Mouse (Mus musculus) CD4-positive, CD25-positive, alpha-beta regulatory T cell, adult 2 months (primary cell): ENCODE results near the gene Apln.
A peak's percentile ranks its signal among the peaks of the same experiment; 100 is the strongest.

Source experiments
- DNase-seq: peaks from one replicate; pipeline ENCODE4 v3.0.0-alpha.2; 2012; ENCODE audit warnings: low read depth, low spot score

Gene Apln

DNA sequence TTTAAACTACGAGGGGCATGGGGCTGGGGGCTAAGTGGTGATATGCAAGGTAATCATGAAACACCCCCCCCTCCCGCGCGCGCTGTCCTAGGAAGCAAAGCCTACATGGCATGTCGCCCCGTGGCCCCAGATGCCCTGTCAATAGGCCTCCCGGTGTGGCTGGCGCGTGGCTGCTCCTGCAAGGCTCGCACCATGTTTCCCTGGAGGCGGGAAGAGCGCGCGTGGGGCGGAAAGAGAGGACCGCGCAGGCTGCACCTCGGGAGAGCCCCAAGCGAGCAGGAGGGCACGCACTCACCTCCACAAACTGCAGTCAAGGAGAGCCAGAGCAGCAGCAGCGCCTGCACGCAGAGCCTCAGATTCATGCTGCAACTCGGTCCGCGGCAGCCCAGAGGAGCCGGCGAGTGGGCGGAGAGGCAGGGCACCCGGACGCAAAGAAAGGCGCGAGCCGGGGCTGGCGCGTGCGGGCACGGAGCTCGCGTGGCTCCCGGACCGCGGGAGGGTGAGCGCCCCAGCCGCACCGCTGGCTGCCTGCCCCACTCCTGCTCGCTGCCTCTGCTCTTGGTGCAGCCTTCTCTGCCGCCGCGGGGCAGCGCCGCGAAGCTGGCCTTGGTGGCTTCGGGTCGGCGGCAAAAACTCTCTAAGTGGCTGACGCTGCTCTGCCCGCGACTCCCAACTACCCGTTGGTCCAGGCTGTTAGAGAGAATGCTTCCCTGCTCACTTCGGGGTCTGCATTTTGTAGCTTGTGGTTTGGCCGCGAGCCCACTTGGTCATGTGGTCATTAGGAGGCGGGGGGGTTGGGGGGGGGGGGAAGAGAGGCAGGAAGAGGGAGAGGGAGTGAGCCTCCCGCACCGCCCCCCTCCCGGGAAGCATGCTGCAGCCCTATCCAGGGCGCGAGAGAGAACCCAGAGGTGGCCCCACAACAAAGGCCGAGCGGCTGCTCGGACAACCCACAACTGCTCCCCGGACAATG, at the start of gene Apln:
Gene Apln (minus strand): TSS at position 710 of the 970 bp plus-strand sequence.
- DNase-seq = peak; percentile 26

DNA sequence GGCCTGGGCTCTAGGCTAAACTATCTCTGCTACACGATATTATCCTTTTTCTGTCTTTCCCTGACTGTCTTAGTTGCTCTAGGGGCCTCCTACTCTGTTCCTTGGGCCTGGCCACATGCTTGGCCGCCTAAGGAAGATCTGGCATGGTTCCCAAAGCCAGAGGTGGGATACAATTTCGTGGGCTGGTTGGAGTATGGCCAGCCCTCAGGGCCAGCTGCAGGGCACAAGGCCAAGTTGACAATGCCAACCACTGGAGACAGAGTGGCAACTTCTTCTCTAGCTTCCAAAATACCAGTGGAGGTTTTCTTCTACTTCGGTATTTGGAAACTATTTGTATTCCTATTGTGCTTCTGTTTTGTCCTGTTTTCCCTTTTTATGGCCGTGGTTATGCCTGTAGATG, 47.7 kb upstream of the Apln start:
- no peak for DNase-seq

DNA sequence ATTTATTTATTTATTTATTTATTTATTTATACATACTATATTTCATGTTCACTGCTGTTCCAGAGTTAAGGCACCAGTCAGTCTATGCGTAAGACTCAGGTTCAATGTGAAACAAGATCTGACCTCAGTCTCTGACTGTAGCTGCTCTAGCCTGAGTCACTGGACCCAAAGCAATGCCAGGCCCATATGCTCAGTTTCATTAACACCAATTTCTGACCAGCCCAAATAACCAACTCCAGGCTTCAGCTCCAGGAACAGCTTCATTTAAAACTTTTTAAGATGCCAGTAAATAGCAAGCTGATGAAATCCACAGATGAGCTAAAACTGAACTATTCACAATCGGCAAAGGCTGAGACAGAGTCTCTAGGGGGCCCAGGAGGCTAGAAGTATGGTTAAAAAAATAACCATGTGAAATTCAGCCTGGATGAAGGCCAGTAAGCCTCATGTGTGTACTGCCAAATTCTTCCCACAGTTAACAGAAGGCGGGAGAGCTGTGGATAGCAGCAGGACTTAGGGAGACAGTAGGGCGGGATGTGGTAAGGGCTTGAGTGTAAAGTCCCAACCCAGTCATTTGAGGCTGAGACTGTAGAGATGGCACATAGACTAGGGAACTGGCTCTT, 42.3 kb upstream of the Apln start:
- no peak for DNase-seq

DNA sequence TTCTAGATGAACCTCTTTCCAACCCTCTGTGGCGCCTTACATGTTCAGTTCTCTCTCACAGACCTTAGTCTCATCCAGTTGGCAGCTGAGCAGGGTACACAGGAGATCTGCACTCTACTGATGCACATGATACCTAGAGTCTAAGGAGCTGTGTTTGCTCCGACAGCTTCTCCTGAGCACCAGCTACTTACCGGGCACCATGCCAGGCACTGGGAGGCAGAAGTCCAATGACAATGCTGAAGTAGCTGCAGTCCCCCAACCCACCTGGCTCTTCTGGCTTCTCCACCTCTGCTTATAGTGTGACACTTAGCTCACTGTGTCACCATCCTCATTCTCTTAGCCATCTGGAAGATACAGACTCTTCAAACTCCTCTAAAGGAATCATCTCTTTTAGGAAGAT, 40.0 kb upstream of the Apln start:
- no peak for DNase-seq

DNA sequence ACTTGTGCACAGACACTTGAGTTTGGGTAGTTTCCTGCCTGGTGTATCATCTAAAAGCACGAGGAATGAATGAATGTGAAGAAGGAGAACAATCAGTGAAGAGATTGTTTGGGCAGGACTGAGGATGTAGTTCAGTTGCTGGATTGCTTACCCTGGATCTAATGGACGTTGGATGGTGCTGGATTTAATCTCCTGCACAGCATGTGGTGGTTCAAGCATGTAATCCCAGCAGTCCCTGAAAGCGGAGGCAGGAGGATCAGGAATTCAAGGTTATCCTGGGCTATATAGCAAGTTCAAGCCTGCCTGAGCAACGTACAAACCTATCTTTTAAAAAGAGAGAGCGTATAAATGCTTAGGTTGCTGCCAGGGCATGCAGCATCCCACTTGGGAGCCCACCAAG, 37.7 kb upstream of the Apln start:
- DNase-seq = no peak

DNA sequence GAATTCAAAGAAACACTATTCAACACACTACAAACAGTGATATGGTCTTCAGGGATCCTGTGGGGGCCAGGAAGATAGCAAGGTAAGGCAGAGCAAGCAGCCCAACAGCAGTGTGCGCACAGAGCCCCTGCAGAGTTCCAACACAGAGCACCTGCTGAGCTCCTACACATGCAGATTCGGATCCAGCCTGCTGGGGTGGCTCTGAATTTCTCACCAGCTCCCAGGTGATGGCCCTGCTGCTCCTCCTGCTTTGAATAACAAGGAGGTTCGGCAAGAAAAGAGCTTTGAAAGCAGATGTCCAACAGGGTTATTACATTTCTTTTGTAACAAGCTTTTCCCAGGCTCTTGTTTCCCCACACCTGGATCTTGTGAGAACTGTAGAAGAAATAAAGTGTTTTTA, 37.3 kb upstream of the Apln start:
- DNase-seq = no peak

DNA sequence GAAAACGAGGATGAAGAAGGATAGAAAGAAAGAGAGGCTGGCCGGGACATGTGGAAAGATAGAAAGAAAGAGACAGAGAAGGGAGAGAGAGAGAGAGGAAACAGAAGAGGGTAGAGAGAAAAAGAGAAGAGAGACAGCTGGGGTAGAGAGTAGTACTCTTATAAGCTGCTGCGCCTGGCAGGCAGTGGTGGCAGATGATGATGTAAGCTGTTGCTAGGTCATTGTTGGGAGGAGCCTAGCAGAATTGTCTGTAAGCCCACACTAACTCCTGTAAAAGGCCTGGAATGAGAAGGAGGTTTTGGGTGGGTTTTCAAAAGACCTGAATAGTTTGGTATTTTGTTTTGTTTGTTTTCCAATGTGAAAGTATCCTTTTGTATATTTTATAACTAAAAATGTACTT, 32.2 kb upstream of the Apln start:
- peak; percentile 3 for DNase-seq

DNA sequence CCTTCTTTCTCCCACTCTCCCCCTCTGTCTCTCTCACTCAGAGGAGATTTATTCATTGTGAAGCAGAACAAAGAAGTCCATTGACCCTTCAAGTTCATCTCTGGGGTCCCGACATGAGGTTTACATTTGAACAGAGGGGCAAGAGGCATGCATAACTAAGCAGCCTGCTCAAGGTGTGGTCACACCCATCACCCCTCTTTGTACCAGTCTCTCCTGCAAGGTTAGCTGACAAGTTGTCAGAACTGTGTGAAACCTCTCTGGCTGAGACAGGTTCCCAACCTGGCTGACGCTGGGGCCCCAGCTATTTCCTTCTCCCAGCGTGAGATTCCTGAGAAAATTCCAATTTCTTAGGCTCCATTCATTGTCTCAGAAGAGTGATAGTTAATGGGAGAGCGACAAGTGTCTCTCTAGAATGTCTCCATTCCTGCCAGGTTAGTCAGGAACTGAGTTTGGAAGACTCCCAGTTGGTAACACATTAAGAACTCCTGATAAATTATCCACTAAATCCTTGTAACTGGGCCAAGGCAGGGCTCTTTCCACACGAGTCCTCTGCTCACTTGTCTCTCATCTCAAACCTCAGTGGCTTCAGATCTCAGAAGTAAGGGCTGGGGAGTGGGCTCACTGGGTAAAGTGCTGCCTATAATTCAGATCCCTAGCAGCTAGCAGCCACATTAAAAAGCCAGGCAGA, 29.7 kb upstream of the Apln start:
- no peak for DNase-seq

DNA sequence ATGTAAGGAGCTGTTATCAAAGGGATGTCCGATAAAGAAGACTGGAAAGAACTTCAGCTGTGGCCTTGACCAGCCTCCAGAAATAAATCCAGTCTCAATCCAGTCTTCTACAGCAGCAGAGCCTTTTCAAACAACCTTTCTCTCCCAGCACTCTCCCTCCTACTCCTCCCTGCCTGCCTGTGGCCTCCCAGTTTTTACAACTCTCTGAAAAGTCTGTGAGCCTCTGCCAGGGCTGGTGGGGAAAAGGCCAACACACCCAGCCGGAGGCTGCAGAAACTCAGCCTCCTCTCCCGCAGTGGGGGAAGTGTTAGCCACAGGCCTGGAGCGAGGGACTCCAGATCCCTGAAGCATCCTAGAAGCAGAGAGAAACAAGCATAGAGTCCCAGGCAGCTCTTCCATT, 27.8 kb upstream of the Apln start:
- no peak for DNase-seq

DNA sequence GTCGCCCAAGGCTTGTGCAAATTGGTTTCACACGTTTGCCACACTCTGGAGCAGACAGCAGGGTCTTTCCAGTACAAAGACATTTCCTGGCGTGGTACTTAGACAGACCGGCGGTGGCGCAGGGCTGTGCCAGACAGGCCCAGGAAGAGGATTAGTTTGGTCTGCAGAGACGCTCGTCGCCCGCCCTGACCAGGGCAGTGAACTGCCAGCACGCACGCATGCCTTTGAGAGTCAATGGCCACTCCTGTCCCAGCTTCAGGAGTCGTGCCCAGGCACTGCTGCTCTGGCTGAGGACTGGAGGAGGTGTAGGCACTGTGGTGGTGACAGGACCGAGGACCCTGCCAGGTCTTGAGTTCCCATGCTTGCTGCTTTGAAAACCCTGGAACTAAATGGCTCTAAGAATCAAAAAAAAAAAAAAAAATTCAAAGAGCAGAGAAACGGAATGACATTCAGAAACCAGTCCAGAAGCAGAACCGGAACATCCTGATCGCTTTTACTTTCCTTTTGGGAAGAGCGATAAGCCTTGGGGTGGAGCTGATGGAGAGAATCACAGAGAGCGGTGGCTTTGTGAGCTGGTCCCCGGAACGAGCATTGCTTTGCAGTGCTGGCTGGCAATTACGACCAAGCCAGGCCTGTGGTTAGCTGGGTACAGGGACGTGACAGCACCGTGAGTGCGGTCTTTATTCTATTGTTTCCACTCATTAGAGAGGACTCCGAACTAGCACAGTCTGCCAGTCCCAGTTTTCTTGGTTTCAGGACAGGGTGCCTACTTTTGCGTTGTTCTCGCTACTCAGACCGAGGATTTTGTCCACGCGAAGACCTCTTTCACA, 19.7 kb upstream of the Apln start:
- peak; percentile 57 for DNase-seq

DNA sequence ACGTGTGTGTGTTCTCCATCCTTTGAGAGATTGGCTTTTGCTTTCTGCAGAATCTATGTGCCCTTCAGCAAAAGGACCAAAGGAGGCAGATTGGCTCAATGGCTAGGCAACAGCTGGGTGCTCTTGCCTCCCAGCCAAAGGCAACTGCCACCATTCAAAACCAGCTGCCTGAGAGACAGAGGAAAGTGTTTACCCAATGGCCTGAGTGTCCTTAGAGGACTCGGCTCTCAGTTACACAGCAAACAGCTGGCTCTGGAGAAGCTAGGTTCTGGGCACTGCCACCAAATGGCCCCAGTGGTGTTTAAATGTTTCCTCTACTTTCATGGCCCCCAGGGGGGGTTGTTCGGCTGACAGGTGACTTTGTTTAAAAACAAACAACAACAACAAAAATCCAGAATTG, 19.1 kb upstream of the Apln start:
- no peak for DNase-seq

DNA sequence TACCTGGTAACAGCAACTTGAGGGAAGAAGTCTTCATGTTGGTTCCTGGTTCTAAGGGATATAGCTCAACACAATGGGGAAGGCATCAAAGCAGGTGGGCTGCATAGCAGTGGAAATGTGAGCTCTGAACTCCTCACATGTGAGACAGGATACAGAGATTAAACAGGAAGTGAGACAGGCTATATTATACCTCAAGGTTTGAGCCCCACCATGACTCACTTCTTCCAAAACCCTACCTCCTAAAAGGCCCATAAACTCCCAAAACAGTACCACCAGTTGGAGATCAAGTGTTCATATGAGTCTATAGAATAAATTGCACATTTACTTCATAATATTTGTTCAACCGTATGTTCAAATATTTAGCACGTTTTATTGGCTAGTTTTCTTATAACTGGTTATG, 11.7 kb upstream of the Apln start:
- DNase-seq = no peak

DNA sequence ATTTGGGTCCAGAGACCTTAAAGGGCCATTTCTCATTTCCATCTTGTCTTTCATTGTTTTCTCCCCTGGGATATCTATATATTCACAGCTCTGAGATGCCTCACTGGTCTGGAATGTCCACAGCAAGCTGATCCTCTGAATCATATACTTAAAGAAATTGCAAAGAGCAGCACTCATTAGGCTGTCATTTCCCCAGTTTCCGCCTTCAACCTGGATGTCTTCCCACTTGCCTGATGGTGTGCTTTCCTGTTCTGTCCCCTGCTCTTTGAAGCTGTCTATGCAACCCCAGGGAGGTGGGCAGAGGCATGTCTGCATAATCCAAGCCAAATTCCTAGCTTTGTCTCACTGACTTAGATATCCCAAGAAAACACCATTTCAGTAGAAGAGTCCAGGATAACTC, 9.6 kb upstream of the Apln start:
- DNase-seq = no peak

DNA sequence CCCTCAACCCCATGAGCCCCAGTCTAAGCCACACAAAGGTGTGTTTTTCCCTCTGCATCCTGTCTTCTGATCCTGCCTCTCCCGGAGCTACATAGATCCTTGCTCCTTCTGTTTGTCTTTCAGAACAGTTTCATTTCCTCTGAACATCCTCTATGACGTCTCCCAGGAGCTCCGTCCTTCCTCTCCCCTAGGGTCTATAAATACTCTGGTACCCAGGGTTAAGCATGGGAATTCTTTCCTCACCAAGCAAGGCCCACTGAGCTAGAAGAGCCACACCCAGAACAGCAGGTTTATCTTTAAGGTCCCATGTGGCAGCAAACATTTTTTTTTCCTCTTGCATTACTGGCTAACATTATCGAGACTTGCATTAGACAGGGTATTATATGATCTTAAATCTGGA, 8.1 kb upstream of the Apln start:
- DNase-seq = no peak

DNA sequence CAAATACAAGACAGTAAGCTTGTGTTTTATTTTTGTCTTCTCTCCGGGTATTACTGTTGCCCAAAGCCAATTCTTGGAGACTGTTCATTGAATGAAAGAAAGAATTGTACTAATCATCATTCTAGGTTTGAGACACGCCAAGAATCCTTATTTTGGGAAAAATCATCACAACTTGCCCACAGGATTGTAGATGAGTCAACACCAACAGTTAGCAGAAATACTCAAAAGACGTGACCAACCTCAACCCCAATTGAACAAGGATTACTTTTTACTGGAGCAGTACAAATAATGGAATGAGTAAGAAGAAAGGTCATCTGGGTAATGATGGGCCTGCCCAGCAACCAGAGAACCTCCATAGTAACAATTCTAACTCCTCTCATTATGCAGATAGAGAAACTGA, 5.7 kb upstream of the Apln start:
- DNase-seq = no peak

DNA sequence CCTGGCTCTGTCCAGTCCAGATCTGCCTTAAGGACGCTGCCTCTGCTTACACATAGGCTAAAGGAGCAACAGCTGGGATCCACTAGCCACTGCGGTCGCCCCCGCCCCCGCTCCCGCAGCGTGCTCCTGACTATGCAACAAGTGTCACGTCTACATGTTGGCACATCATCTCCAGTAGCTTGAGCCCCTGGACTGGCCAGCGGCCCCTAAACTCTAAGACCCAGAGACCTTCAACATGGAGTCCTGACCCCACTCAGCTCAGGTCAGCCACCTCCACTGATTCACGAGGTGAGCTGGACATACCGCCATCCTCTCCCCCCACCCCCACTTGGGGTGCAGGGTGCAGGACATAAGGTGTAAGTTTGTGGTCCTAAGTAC, 898 bp downstream of the Apln start:
- DNase-seq = no peak

DNA sequence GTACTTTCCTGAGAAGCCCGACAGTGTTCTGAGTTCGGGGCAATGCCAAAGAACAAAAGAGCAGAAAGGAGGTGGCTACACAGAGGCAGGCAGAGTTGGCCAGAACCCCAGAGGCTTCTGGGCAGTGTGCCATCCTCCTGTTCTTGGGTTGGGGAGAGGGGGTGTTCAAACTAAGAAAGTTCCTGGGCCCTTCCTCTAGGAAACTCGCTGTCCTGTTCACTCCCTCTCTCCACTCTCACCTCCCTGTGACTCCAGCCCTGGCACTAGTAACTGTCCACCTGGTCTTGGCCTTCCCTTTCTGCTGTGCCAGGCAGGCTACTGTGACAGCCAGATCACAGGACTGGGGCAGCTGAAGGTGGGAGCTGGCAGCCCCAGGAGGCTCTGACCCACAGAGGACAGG, 1.6 kb downstream of the Apln start:
- no peak for DNase-seq

DNA sequence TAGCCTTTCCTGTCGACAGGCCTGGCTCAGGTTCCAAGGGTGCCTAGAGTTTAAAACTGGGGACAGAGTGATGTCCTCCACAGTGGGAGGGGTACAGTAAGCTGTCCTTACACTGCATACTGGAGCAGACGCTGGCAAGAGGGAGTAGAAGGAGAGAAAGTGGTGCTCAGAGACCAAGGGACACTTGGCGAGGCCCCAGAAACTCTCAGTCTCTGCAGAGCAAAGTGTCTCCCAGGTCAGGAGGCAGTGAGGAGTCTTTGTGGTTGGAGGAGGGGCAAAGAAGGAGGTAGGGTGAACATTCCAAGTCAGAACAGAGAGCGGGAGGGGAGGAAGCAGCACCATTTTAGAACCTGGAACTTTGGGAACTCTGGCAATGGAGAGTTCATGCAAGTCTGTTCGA, 2.8 kb downstream of the Apln start:
- no peak for DNase-seq

DNA sequence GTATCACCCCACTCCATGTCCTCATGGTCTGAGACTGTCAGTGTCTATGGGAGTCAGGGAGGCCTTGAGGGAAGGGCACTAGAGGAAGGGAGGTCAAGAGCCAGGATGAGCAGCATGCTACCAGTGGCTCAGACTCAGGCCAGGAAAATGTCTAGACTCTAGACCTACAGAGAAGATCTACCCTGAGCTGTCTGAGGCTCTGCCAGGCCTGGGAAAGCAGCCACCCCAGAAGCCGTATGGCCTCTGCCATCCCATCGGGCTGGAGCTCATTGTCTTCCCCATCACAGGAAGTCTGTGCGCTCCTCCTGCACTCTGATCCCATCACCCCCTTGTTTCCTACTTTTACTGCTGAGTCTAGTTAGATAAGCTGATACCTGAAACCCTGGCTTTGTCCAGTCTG, 4.1 kb downstream of the Apln start:
- DNase-seq = no peak

DNA sequence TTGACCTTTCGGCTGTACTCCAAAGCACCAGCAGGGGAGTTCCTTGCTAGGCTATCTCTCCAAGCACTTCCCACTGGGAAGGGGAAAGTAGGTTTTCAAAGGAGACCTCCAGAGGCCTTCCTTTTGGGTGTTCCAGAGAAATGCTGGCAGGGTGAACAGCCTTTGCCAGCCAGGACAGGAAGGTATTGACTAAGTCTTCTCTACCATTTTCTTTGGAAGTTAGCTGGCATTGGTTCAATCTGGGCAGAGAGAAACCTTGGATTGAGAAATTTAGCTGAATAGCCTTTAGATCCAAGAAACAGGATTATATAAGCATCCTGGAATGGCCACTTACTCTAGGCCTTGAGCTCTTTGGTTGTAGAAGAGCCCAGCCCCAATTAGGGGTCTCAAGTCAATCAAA, 11.8 kb downstream of the Apln start:
- DNase-seq = no peak

DNA sequence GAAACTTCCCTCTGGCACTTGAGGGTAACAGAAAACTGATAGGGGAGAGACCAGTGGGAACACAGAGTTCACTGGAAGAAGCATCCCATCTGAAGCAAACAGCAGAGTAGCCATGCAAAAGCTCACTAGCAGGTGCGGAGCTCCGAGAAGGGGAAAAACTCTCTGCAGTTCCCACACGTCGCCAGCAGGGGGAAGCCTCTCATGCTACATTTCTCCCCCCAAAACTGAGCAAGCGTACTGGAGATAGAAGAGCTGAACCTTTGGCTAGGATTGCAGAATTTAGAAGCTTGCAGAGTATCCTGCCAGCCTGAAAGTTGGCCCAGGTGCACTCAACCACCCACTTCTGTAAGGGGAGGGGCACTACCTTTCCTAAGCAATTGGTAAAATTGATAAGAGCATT, 14.7 kb downstream of the Apln start:
- peak; percentile 78 for DNase-seq

DNA sequence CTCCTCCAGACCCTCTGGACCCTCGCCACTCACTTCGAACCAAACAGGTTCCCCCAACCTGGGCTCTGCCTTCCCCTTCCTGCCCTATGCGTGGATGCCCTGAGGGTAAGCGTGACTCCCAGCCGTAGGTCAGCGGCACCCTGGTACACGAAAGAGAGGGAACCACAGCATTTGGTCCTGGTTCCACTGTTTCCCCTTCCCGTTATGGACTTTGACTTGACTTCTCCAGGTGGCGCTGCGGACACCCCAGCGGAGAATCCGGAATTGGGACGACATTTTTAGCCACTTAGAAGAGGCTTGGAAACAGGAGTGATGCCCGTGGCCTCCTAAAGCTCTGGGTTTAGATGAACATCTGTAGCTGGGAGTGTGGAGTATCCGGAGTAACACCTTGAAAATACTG, 15.3 kb downstream of the Apln start:
- DNase-seq = no peak
